Mouse (Mus musculus) frontal cortex, postnatal 36 days (tissue): ENCODE data around the gene Ermp1.
"Not testable (repeated sequence)": the region's sequence is repeated elsewhere in the genome, so short reads cannot be mapped to it uniquely, and the experiment has no call there.

Source experiments
- DNase-seq, 2 experiments: peaks; one replicate each; pipeline ENCODE4 v3.0.0; 2022; ENCODE audit warnings: low spot score in 2 of 2

The Ermp1 gene

DNA sequence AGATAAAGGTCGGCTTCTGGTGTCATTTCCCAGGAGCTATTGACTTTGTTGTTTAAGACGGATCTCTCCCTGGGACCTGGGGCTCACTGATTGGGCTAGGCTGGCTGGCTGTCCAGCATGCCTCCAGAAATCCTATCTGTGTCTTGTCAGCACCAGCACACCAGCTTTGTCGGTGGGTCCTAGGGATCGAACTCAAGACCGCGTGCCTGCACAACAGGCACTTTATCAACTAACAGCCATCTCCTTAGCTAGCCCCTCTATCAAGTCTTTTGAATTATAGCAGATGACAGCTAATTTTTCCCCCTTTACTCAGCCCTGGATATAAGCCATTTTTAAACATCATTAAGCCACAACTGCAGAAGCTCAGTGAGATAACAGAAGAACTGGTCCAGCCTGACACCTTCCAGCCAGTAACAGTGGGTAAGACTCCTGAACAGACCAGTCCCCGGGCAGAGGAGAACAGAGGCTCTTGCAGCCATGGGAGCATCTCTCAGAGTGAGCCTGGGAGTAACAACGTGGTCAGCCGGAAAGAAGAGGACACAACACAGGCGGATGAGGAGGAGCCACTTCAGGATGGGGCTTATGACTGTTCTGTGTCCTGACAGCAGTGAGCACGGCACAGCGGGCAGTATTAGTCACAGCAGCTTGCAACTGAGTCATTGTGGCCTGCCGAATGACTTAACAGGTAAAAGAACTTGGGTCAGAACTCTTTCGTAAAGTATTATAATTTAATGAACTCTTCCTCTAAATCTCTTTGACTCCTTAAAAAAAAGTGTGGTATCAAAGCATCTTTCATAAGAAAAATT lies 44.5 kb downstream of the Ermp1 start:
- DNase-seq, result no peak

DNA sequence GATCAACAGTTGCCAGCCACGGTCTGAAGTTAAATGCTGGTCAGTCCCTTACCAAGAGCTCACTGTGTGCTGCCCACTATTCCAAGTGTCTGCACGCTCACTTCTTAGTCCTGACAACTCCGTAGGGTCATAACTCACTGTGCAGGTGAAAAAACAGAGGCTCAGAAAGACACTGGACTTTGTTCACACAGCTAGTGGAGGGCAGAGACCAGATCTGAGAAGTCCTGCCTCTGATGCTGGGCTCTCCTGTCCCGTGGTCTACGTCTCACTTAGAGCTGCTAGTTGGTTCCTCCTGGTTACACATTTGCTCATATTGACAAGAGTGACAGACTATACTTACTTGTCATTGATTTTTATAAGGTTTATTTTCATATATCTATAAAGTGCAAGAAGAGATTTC lies 49.2 kb downstream of the Ermp1 start:
- no peak for DNase-seq

DNA sequence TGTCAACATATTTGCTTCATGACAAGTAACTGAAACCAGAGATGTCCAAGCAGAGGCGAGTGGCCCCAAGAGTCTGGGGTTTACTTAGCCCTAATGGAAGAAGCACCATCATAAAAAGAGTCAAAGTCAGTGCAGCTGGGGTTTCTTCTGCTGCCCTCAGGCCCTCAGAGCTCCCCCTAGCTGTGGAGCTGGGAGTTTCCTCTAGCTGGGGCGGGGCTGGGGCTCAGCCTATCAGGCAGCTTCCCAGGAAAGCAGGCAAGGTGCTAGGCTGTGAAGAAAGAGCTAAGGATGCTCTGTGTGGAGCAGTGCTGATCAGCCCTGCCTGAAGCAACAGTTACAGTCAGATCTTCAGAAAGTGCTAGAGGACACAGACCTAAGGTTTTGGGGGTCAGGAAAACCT lies 51.2 kb downstream of the Ermp1 start:
- DNase-seq, result no peak

DNA sequence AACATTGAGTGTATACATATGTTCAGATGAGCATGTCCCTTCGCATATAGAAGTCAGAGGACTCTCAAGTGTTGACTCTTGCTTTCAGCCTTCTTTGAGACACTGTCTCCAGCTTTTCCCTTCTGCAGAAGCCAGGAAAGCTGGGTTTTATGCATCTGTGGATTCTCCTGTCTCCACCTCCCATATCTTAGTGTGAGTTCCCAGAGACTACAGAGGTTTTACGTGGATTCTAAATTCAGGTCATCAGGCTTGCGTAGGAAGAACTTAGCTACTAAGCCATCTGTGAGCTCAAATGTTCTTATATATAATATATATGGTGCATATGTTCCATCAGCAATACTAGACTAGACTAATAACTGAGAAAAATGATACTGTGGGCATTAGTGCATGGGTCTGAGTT lies 51.9 kb downstream of the Ermp1 start:
- peak in 1 of 2 experiments; percentile 25 for DNase-seq

DNA sequence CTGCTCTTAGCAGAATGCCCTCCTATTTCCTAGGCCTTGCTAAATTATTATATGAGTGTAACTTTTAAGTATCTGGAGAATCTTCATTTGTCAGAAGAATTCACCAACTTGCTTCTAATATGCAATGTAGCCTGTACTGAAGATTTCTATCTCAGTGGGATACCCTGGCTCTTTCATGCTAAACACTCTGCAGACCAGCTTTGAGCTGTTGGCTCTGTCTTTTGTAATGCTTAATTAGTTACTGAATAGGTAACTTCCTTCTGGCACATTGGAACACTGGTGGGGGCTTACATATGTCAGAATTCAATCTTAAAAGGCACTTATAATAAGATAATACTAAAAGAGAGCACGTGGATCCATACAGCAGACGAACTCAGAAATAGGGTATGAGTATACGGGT lies 54.4 kb downstream of the Ermp1 start:
- DNase-seq, result not testable (repeated sequence)

DNA sequence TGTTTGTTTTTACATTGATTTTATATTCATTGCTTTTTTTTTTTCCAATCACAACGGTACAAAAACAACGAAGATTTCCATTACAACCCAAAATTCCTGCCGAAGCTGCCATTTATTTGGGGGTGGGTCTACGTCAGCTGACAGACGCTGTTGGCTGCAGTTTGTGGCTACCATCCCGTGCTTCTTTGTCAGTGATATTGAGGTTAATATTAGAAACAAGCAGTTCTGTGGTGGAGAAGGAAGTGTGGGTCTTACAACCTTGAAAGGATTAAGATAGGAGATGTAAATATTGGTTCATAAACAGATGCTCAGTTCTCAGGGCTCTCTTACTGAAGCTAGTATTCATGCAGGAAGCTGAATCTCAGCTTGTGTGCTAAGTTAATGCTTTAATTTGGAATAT lies 64.5 kb downstream of the Ermp1 start:
- DNase-seq, result no peak

DNA sequence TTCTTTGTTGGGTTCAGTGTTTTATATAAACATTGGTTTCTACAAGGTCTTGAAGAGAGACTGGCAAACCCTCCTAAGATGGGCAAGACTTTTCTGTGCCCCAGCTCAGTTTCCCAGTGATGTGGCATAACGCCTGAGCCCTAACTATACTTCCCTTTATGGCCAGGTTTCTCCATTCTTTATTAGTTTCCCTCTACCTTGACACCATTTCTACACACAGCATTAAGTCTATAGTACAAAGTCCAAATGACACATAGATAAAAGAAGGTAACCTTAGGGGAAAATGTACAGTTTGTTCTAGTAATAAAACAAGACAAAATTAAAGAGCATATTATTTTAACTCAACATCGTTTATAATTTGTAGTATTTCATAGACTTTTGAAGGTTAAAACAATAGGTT lies 65.8 kb downstream of the Ermp1 start:
- no peak for DNase-seq

DNA sequence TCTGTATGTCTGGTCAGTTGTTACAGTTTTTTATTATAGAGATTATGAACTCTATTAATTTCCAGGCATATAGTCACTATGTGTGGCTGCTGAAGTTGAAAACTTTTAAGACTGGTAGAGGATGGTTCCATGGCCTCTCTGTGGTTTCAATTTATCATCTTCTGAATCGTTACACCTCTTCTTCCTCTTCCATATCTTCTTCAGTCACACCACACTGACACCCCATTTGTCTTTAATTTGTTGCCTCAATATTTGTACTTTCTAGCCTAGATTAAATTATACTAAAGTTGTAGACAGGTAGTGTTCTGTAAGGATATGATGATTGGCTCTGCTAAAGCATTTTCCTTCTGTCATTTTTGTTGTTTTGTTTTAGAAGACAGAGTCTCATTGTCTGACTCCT lies 81.7 kb downstream of the Ermp1 start:
- no peak for DNase-seq

DNA sequence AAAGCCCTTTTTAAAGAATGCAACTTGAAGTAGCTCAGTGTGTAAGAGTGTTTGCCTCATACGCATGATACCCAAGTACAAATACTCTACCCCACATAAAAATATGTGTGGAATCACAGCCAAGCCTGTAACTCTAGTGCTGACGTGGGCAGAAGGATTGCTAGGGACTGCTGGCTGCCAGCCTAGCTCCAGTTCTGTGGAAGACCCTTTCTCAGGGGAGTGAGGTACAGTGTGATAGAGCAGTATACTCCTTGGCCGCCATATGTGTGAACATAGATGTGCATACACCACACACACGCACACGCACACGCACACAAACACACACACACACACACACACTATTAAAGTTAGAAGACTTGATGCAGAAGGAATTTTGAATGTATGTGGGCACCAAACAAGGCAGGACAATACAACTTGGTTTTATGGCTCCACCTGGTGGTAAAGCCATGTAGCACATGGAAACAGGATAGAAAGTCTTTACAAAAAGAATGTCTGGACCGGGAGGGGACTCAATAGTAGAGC lies 84.9 kb downstream of the Ermp1 start:
- DNase-seq, result peak; percentile 46 to 69

DNA sequence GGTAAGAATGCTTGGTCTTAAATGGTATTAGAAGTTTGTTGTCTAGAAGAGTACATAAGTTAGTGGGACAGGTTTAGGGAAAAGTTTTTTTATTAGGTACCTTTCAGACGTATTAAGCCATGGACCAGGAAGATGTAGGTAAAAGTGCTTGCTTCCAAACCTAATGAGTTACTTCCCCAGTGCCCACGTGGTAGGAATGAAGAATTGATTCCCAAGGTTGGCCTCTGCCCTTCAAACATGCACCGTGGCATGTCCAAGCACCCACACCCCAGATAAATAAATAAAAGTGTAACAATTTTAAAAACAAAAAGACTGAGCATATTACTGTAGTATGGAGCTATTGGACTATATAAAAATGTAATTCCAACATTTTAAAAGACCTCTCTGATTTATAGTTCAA lies 85.6 kb downstream of the Ermp1 start:
- no peak for DNase-seq

DNA sequence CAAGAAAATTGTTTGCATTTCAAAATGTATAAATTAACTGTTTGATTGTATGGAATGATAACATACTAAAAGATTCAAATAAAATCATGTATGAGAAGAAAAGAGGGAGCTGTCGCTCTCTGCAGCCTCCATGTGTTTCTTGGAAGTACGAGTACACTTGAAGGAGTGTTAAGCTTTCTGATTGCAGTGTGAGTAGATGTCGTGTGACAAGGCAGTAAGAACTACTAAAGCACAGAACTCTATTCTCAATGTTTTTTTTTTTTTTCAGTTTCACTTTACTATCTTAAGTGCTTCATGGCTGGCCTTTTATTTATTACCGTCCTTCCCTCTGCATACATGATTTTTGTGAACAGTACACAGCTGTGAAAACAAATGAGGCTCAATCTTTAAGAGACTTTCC lies 86.0 kb downstream of the Ermp1 start:
- no peak for DNase-seq
